Mouse (Mus musculus) hindbrain, embryonic 11.5 days (tissue): ENCODE results near the gene Rcan3. TPM values are rescaled to one million over a fixed set of nuclear protein-coding genes. Genes with fewer than 3 reads are reported as not detected.

Experiments
- ATAC-seq: fragments of 200-750 bp; cut with Nextera tagmentation; 2 replicates; pipeline ENCODE4 v1.8.0; 2017; ENCODE audit warnings: mild to moderate bottlenecking, moderate TSS enrichment, moderate library complexity; ENCODE audit not compliant: low FRiP score
- DNase-seq: peaks from one replicate; pipeline ENCODE4 v3.0.0-alpha.2; 2015; ENCODE audit warnings: low spot score
- H3K27ac ChIP-seq: fragments of 300-500 bp; sonication (generic); 2 replicates; pipeline ENCODE4 v1.5.1; 2014; ENCODE audit warnings: mild to moderate bottlenecking, low read depth, low read length
- H3K27me3 ChIP-seq: fragments of 300-500 bp; sonication (generic); 2 replicates; pipeline ENCODE4 v1.6.1; 2014; ENCODE audit warnings: mild to moderate bottlenecking, low read length, moderate library complexity, mixed read lengths; ENCODE audit not compliant: control insufficient read depth, insufficient read depth
- H3K36me3 ChIP-seq: fragments of 300-500 bp; sonication (generic); 2 replicates; pipeline ENCODE4 v1.6.1; 2014; ENCODE audit warnings: mild to moderate bottlenecking, low read length, moderate library complexity, mixed read lengths; ENCODE audit not compliant: control insufficient read depth, insufficient read depth
- H3K4me1 ChIP-seq: fragments of 300-500 bp; sonication (generic); replicated peaks from 2 replicates; pipeline ENCODE4 v1.6.1; 2014; ENCODE audit warnings: low read length, mixed read lengths; ENCODE audit not compliant: control insufficient read depth, insufficient read depth
- H3K4me2 ChIP-seq: fragments of 300-500 bp; sonication (generic); replicated peaks from 2 replicates; pipeline ENCODE4 v1.6.1; 2014; ENCODE audit warnings: mild to moderate bottlenecking, low read depth, low read length
- H3K4me3 ChIP-seq: fragments of 300-500 bp; sonication (generic); 2 replicates; pipeline ENCODE4 v1.5.1; 2014; ENCODE audit warnings: low read depth, low read length
- H3K9ac ChIP-seq: fragments of 300-500 bp; sonication (generic); 2 replicates; pipeline ENCODE4 v1.6.1; 2014; ENCODE audit warnings: low read depth, low read length
- H3K9me3 ChIP-seq: fragments of 300-500 bp; sonication (generic); 2 replicates; pipeline ENCODE4 v1.6.1; 2016; ENCODE audit warnings: low read length; ENCODE audit not compliant: control insufficient read depth
- WGBS: fragments of 180-500 bp; shearing (Covaris S2); extraction: QIAGEN DNeasy Blood & Tissue Kit; methylation state at CpG from one replicate; pipeline ENCODE4 v1.1.7; 2014; 5-methylcytosine and 5-hydroxymethylcytosine counted together
- polyA plus RNA-seq: library from polyadenylated mRNA; unstranded; fragments of >200 nt; fragmentation: Nextera tagmentation; extraction: Ambion mirVana; gene quantifications from 2 replicates; pipeline ENCODE4 v1.2.1, GENCODE M21; 2014

The Rcan3 gene
- polyA plus RNA-seq, 1 experiment from 2014 or later = 13.9 TPM

DNA sequence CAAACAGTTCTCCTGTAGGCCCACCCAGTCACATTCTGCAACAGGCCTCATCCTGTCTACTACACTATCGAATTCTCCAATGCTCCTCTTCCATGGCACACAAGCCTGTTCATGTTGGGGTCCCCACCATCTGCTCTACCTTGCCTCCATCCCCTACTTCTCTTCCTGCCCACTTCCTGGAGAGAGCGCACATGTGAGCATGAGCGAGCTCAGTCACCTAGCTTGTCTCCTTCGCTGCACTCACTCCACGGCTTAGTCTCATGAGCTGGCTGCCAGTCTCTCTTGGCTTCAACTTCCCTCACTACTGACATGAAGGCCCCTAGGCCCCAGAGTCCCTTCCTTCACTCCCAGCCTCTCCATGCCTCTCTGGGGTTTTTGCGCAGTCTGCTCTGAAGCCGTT is 7.1 kb downstream of the Rcan3 start:
- no peak overlapping the region; the same call in 1 of the 2 replicates for H3K9ac ChIP-seq
- no peak for DNase-seq
- no peaks in the 10 kb centered on the region for H3K9me3 ChIP-seq
- H3K4me1 ChIP-seq = no peaks in the 10 kb centered on the region
- no peak for ATAC-seq
- H3K36me3 ChIP-seq = no peaks in the 10 kb centered on the region
- WGBS = 88% methylated on average over 7 of the region's 7 CpGs
- no peak overlapping the region for H3K27ac ChIP-seq
- no peak overlapping the region for H3K4me3 ChIP-seq
- no peak overlapping the region for H3K4me2 ChIP-seq
- H3K27me3 ChIP-seq = no peaks in the 10 kb centered on the region

DNA sequence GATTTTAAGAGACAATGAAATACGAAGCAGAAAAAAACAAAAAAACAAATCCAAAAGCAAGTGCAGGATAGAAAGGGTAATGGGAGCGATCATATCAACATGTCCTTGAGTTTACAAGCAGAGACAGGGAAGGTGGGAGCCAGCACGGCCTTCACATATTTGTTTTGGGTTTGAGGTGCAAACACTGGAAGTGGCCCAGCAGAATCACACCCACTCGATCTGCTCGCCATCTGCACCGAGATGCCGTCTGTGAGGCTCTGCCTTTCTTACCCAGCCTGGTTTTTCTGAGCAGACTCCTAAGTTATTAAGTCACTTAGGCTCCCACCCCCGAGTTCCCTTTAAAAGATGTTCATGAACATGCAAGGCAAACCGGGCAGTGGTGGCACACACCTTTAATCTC is 8.0 kb downstream of the Rcan3 start:
- Histone ChIP-seq H3K27ac (no peak overlapping the region), H3K9ac (no peak overlapping the region), H3K9me3 (no peaks in the 10 kb centered on the region), H3K4me1 (no peaks in the 10 kb centered on the region), H3K27me3 (no peaks in the 10 kb centered on the region), H3K36me3 (no peaks in the 10 kb centered on the region), H3K4me2 (no peak overlapping the region), H3K4me3 (no peak overlapping the region)
- DNase-seq (no peak), ATAC-seq (no peak)
- 85% methylated on average over 9 of the region's 9 CpGs for WGBS

DNA sequence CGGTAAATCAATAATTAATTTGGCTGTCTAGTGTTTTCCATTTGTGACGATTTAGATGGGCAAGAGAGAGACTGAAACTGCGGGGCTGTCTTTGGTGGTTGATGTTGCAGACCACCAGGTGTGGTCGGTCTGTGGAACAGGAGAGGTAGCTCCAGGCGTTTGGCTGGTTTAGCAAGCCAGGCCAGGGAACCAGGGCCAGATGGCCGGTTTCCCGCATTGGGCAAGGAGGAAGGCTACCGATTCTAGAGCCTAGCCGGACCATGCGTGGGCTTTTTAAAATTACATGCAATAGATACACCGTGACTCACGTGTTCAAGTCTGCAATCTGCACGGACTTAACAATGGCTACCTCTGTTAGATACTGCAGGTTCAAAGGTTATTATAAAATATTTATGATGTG is 12.7 kb downstream of the Rcan3 start:
- Histone ChIP-seq H3K4me1 (no peaks in the 10 kb centered on the region), H3K36me3 (no peaks in the 10 kb centered on the region), H3K9ac (no peak overlapping the region), H3K27me3 (no peaks in the 10 kb centered on the region), H3K27ac (no peak overlapping the region), H3K4me2 (no peak overlapping the region), H3K9me3 (no peaks in the 10 kb centered on the region), H3K4me3 (no peak overlapping the region)
- no peak for ATAC-seq
- no peak for DNase-seq
- 95% methylated on average over 13 of the region's 13 CpGs for WGBS

DNA sequence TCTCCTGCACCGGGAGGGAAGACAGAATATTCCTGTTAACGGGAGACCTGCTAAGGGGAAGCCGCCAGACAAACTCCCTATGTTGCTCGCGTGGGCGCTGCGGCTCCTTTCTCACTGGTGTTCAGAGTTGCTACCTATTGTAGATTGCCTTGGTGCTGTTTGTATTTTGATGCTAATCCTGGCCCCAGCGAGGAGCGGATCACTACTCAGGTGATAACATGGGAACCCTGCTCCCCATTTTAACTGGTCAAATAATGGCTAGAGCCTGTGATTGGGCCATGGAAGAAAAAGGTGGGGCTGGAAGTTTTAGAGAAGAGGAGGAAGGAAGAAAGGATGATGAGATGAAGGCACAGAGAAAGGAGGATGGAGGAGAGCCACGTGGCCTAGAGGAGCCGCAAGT is 13.2 kb downstream of the Rcan3 start:
- Histone ChIP-seq H3K4me3 (no peak overlapping the region), H3K9me3 (no peaks in the 10 kb centered on the region), H3K4me1 (no peaks in the 10 kb centered on the region), H3K36me3 (no peaks in the 10 kb centered on the region), H3K27me3 (no peaks in the 10 kb centered on the region), H3K4me2 (no peak overlapping the region), H3K27ac (no peak overlapping the region), H3K9ac (no peak overlapping the region)
- no peak for ATAC-seq
- 84% methylated on average over 11 of the region's 11 CpGs for WGBS
- no peak for DNase-seq

GRCm38 (mm10) chr4:135419996-135420395 is 13.7 kb downstream of the Rcan3 start:
- no peak for DNase-seq
- no peak overlapping the region for H3K4me3 ChIP-seq
- no peak overlapping the region for H3K27ac ChIP-seq
- no peaks in the 10 kb centered on the region for H3K27me3 ChIP-seq
- H3K4me2 ChIP-seq = no peak overlapping the region
- no peak overlapping the region for H3K9ac ChIP-seq
- H3K36me3 ChIP-seq = no peaks in the 10 kb centered on the region
- H3K9me3 ChIP-seq = no peaks in the 10 kb centered on the region
- WGBS = 88% methylated on average over 21 of the region's 21 CpGs
- ATAC-seq = no peak
- H3K4me1 ChIP-seq = no peaks in the 10 kb centered on the region

GRCm38 (mm10) chr4:135416367-135416766 is 17.3 kb downstream of the Rcan3 start:
- no peaks in the 10 kb centered on the region for H3K36me3 ChIP-seq
- ATAC-seq (no peak), DNase-seq (no peak)
- no peaks in the 10 kb centered on the region for H3K27me3 ChIP-seq
- no peak overlapping the region for H3K27ac ChIP-seq
- no peak overlapping the region for H3K4me2 ChIP-seq
- H3K4me1 ChIP-seq = no peaks in the 10 kb centered on the region
- WGBS = 88% methylated on average over 21 of the region's 21 CpGs
- no peaks in the 10 kb centered on the region for H3K9me3 ChIP-seq
- no peak overlapping the region for H3K4me3 ChIP-seq
- H3K9ac ChIP-seq = no peak overlapping the region

DNA sequence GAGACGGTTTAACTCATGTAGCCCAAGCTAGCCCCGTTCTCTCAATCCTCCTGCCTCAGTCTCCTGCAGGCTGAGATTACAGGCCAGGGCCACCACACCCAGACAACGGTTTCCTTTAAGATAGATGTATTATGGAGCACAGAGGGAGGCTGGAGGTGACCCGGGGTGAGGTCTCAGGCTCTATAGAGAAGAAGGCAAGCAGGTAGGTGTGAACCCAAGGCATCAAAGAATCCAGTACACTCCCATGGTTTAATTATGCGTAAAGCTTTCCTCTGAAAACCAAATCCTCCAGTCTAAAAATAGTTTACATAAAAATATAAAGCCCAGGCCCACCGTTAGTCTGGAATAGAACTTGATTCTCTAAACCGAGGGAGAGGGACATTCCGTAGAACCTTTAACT is 20.2 kb downstream of the Rcan3 start:
- H3K36me3 ChIP-seq = no peaks in the 10 kb centered on the region
- no peak overlapping the region for H3K4me2 ChIP-seq
- H3K9ac ChIP-seq = no peak overlapping the region
- WGBS = 83% methylated on average over 8 of the region's 8 CpGs
- no peak overlapping the region for H3K4me3 ChIP-seq
- no peaks in the 10 kb centered on the region for H3K4me1 ChIP-seq
- H3K27me3 ChIP-seq = no peaks in the 10 kb centered on the region
- ATAC-seq (no peak), DNase-seq (no peak)
- no peaks in the 10 kb centered on the region for H3K9me3 ChIP-seq
- H3K27ac ChIP-seq = no peak overlapping the region

DNA sequence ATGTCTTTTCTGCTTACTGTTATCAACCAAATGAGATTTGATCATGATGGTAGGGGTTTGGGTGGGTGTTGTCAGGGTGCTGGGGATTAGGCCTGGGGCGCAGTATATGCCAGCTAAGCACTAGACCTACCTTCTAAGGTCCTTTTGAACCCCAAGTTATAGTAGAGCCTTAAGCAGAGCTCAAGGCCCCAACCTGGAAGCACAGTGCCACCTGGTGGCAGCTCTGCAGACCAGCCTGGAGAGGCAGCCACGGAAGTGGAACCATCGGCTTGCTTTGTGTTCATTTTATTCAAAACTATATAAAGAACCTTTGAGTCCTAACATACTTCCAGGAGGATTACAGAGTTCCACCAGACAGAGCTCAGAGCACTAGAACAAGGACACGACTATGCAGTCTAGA is 22.0 kb downstream of the Rcan3 start:
- Histone ChIP-seq H3K27ac (no peak overlapping the region), H3K4me3 (no peak overlapping the region), H3K9me3 (no peaks in the 10 kb centered on the region), H3K27me3 (no peaks in the 10 kb centered on the region), H3K4me2 (no peak overlapping the region), H3K36me3 (no peaks in the 10 kb centered on the region), H3K9ac (no peak overlapping the region), H3K4me1 (no peaks in the 10 kb centered on the region)
- no peak for ATAC-seq
- WGBS = 49% methylated on average over 4 of the region's 4 CpGs
- peak; percentile 72 for DNase-seq

DNA sequence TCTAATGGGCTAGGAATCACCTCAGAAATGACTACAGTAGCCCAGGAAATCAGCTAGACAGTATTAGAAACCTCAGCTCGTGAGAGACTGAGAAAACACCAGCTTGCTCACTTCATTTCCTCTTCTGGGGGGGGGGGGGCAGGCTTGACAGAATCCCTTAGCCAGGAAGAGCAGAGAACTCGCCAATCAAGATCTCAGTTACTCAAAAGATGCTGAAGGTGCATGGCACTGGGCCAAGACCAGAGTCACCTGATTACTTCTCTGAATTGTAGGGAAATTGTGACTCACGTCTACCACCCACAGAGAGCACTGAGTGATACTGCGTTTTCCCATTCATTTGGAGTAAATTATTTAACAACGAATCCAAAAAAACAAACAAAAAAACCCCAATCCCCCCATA is 27.5 kb downstream of the Rcan3 start:
- H3K9me3 ChIP-seq = no peaks in the 10 kb centered on the region
- WGBS = 57% methylated on average over 5 of the region's 5 CpGs
- ATAC-seq (no peak), DNase-seq (no peak)
- no peak overlapping the region for H3K27ac ChIP-seq
- no peaks in the 10 kb centered on the region for H3K4me1 ChIP-seq
- H3K27me3 ChIP-seq = no peaks in the 10 kb centered on the region
- H3K36me3 ChIP-seq = no peaks in the 10 kb centered on the region
- H3K9ac ChIP-seq = no peak overlapping the region
- no peak overlapping the region for H3K4me2 ChIP-seq
- H3K4me3 ChIP-seq = no peak overlapping the region
